Mouse (Mus musculus) erythroblast, adult 5-6 weeks (primary cell): Measurements from ENCODE around the gene Tprg. TPM values are rescaled to one million over a fixed set of nuclear protein-coding genes. Genes with fewer than 3 reads are reported as not detected.

Experiments used
- ATAC-seq: replicated peaks from 2 replicates; pipeline ENCODE4 v1.8.0; 2016; ENCODE audit warnings: moderate number of reproducible peaks, mild to moderate bottlenecking, moderate TSS enrichment, inconsistent platforms; ENCODE audit not compliant: poor library complexity, low FRiP score, severe bottlenecking
- total RNA-seq, 2 experiments: library from RNA; stranded (forward) in 1 of 2; stranded (reverse) in 1 of 2; fragments of 150-400 nt in 1 of 2; fragments of 200-764, 138-1000 nt in 1 of 2; gene quantifications; 2 replicates each; pipeline versions ENCODE4 v1.2.3 to v1.2.4; 2015 to 2017; ENCODE audit warnings: low replicate concordance in 2 of 2

The Tprg gene
- total RNA-seq (2015; ENCODE audit: low replicate concordance) (not detected in 2 replicates), total RNA-seq (2017; ENCODE audit: low replicate concordance) (not detected in 2 replicates)

DNA sequence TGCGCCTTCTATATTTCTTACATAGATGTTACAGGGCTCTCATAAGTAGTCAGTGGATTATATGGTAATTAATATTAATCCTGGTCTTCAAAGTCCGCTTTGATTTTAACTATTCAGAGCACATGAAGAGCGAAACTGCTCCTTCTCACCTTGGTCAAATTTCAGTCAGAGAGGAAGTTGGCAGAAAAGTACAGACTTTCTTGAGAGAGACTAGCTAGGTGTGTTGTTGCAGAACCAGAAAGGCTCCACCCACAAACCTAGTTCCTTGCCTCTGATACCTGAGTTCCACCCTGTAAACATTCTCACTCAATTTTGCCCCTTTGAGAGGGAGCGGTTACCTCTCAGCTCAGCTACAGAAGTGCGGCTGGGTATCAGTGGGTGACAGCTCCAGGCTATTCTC is at the start of gene Tprg:
TSS of gene Tprg (plus strand) at position 301 of the 400 bp plus-strand sequence.
- no peak for ATAC-seq

DNA sequence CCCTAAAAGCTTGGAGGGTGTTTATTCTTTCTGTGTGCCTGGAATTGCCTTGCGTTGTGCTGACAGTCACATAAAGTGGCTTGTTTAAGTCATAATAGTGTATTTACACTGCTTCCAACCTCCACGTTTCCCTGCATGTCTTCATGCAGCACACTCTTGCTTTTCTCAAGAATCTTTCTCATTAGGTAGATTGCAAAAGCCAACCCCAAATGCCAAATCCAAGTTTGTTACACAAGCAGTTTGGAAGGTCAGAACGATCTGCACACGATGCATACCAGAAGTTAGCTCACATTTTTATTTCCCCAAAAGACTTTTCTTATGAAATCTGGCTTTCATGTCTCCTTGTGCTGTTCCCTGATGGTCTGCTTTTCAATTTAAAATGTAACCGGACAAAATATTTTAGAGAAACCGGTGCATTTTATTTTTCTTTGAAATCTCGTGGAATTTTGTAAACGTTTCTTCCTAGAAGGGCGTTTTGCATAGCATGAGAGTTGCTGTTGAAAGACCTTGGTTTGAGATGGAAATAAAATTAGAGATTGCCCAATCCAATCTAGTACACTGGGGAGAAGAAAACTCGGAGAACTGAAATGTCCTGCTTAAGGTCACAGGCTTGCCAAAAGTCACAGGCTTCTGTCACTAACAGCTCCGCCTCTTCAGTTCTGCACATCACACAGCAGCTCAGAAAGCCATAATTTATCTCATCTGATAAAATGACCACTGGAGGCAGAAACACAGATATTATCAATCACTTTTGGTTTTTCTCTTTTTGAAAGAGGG is 48.2 kb upstream of the Tprg start:
- ATAC-seq, result no peak

DNA sequence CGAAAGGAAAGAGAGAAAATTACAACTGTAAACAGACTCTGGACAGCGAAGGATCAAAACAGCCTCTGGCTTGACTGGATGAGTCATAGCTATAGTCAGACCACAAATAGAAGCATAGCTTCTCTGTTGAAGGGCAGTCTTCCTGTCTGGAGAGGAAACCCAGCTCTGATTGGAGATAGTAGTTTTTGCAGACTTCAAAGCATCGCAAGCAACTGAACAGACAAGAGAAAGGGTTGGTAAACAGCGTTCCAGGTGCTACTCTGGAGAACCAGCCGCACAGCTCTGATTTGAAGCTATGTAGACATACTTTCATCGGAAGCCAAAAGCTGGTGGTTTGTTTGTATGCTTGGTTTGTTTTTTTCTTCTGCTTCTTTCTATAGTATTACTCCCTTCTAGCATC is 37.7 kb upstream of the Tprg start:
- ATAC-seq, result no peak

DNA sequence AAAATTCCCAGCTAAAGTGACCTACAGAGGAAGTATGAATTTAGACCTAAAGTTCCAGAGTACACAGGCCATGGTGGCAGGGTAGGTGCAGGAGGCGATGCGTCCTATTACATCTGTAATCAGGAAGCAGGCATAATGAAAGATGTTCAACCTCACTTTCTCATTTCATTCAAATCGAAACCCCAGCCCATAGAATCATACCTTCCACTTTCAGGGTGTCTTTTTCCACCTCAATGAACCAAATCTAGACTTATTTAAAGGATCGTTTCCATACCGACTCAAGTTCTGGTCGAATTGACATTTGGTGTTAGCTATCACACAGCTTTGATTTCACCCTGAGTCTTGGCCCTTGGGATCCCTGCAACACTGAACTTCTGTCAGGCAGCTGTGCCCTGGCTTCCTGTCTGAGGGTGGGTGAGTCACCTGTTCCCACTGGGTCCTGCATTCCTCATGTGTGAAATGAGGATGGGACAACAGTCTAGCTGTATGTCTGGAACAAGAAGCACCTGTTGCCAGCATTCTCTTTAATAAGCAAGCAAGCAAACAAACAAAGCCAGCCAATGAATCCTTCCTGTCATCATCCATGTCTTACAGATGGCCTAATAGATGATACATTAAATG is 36.4 kb upstream of the Tprg start:
- ATAC-seq, result no peak

DNA sequence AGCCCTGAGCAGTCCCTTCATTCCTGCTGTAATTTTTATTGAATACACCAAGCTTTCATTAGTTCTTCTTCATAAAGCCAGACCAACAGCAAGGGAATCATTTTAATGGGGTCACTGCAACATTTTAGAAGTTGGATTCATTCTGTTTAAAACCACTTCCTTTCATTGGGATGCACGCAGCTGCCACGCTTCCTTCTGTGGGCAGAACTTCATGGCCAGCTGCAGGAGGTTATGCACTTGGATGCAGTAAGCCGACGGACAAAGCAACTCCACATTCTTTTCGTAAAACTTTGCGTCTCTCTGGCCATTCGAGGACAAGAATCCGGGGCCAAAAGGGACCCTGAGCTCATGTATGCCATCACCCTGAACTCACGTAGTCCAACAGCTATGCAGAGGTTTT is 35.5 kb upstream of the Tprg start:
- ATAC-seq, result no peak

DNA sequence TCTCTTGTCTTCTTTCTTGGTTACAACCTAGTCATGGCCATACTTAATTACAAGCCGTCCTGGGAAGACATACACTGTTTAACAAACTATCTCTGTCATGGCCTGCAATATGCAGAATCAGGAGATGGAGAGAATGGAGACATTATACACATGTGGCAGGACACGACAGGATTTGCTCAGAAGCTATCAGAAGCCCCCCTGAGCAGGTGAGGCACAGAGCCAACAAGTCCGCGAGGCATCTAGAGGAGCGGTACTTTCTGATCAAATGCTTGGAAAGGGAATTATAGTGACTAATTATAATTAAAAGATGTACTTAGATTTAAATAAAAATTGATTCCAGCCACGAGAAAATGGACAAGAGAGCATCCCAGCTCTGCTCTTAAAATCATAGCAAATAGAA is 32.0 kb upstream of the Tprg start:
- no peak for ATAC-seq

DNA sequence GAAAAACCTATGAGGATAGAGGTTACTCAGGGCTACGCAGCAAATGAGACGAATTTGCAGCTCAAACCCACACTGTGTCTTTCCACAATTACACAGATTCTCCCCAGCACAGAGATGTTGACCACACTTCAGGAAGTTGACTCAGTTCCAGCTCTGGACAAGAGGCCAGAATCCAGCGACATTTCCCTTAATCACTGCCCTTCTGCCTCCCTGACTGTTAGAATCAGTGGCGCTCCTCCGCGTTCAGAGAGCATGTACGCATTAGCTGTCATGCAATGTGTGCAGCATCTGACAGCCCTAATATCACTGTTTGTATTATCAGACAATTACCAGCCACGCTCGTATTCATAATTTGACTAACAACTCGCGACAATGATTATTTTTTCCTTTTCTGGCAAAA is 31.4 kb upstream of the Tprg start:
- ATAC-seq, result no peak

DNA sequence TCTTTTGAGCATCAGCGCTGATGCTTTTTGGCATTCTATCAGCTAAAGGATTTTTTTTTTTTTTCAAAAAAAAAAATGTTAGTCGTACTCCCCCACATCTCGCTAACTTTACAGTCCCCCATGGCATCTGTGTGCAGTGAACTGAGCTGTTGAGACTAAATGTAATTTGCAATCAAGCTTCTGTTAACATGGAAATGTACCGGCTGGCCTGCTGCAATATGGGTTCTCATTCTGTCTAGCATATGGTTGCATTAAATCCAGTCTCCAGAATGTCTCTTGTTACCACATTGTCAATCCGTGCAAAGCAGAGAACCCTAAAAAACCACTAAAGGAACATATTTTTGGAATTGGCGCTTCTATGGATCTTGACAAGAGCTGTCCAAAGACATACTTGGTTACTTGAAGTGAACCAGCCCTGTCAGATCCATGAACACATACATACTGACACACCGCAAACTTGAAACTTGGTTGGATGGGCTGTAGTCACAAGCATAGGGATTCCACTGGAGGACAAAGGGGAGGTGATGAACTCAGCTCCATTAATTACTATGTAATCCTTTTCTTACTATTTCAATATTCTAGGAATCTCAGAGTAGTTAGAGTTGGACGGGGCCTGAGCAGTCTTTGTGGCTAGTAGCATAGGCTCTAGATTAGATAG is 30.9 kb upstream of the Tprg start:
- no peak for ATAC-seq

DNA sequence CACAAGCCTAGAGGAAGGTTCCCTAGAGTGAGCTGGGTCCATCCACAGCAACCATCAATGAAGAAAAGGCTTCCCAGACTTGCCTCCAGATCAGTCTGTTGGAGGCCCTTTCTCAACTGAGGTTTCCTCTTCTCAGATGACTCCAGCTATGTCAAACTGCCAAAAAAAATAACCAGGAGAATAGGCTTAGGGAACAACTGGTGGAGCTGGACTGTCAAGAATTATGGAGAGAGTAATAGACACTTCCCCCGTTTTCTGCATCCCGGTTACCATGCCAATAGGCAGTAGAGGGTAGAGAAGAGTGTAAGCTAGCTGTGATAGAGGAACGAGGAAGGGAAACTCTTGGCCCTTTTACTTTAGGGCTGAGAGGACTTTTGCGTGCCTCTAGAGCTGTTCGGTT is 24.3 kb upstream of the Tprg start:
- no peak for ATAC-seq

DNA sequence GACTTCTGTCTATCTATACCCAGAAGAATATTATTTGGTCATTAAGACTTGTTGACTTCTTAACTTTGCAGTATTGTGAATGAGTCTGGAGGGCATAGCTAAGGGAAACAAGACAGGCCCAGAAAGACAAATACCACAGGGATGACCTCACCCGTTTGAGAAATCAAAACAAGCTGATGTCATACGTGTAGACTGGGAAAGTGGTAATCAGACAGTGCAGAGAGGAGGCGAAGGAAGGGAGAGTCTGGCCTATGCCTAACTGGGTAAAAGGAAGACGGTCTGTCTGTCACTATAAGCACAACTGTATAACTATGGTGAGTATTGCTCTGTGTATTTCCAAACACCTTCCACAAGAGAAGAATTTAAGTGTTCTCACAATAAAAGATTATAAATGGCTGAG is 23.7 kb upstream of the Tprg start:
- no peak for ATAC-seq

DNA sequence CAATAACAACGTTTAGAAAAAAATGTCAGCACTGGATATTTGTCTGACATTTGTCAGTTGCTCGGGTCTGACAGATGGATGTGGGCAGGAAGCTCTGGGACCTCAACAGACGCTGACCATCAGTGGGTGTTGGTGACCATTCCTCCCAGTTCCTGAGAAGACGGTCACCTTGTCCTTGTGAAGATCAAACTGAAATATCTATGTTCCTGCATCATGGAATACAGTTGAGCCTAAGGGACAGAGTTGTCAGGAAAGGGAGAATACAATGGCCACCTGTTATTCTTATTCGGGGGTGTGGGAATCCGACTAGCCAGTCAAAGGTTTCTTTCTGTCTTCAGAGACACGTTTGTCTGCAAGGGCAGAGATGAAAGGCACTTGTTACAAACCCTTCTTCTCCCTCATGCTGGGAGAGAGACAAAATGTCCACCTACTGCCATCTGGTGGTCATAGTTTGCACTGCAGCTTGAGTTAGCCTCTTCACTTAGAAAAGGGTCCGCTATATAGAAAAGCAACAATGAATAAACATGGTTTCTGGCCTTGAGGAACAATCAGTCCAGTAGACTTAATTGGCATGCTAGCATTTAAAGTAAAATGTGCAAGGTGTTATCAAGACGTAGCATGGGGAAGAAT is 23.0 kb upstream of the Tprg start:
- ATAC-seq, result peak; percentile 72

DNA sequence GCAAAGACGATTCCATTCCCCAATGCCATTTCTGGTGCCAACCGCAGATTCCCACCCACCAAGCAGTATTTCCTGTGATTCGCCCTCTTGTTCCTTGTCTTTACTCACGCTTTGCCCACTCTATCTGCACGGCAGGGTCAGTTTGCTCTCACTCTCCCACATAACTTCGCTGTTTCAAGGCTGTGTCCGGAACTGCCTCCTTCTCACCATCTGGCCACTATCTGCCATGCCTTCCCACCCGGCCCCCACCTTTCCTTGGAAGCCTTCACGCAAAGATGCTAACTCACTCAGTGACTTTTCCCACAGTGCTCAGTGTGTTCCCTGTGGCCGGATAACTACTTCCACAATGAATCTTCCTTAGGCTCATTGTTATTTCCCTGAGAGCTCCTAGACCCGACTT is 21.4 kb upstream of the Tprg start:
- no peak for ATAC-seq

DNA sequence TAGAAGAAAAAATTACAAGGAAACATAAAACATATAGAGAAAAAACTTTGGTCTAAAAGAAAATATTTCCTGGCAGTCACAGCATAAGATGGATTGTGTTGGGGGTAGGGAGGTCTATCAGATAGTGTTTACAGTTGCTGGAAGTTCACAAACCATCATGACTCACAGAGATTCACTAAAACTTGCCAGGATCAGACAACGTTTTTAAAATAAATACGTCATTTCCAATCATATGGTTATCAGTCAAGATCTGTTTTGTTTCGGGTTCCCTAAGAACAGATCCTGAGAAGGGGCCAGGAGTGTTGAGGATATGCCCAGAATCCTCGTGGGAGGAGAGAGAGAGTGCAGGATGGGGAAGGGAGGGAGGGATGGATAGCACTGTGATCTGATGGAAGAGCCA is 18.3 kb upstream of the Tprg start:
- no peak for ATAC-seq

DNA sequence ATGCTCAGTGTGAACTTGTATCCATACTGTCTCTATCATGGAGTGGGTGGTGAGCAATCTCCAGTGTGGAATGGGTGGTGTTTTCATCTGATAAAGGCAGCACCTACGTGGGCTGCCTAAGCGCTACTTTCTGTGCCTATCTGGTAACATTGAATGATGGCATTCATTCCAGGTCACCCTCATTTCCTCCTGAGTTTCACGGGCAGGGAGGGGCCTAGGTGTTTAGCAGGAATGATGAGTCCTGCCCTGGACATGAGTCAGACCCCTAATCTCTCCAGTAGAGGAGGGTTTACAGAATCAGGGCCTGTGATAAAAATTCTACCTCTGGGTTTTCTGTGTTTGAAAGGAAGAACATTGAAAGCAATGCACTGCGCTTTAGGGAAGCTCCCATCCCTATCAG is 4.1 kb upstream of the Tprg start:
- no peak for ATAC-seq

DNA sequence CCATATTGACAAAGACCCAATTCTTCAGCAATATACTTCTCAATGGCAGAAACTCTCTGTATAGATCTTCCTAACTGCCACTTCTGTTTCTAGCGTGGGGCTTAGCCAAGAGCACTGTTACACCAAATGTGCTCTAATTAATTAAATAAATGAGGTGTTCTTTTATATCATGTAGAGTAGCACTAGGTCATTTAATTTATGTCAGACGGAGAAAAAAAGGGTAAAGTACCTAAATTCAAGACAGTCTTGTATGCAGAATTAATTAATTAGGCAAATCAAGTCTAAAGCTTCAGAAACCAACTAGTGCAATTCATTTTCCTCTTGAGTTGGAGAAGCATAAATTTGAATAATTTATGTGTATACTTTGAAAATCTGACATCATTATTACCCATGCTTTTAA is 7.1 kb downstream of the Tprg start:
- no peak for ATAC-seq

DNA sequence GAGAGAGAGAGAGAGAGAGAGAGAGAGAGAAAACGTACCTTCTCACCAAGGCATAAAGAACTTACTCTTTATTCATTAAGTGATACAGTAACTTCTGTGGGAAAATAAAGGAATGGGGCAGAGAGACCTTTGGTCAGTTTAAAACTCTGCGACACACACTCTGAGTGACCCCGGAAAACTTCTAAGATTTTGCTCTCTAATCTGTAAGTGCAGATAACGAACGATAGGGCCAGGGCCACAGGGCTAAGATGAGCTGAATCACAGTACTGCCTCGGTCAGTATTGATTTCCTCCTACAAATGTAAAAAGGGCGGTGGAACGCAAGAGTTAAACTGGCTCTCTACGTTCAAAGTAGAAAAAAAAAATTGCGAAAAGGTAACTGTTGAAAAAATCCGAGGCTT is 8.9 kb downstream of the Tprg start:
- ATAC-seq, result no peak

DNA sequence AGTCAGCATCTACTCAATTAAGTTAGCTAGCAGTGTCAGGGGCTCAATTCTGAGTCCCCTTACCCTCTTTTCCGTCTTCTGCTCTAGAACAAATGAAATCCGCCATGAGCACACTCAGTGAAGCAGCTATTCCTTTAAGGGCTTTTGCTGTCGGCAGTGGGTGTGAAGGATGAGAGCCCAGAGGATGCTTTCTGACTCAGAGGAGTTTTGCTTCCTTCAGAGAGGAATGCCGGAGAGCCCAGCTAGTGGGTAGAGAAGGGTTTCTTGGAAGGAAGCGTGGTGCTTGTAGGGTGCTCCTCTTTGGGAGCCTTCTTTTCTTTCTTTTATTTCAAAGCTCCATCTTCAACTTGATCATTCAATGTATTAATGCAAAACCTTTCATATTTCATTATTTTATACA is 10.1 kb downstream of the Tprg start:
- no peak for ATAC-seq

DNA sequence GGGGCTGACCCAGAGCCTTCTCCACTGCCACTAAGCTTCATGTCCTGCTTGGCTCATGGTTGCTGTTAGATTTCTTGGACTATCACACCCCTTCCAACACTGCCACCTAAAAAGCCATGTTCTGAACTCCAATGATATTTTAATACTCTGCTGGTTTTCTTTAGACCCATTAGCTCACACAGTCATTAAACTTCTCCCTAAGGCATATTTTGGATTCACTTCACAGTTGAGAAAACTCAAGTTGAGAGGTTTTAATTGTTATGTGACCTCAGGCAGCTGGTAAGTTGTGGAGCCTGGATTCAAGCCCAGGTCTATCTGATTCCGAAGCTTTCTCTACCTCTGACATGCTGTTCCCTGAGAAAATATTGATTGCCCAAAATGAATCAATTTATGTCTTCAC is 11.6 kb downstream of the Tprg start:
- no peak for ATAC-seq

DNA sequence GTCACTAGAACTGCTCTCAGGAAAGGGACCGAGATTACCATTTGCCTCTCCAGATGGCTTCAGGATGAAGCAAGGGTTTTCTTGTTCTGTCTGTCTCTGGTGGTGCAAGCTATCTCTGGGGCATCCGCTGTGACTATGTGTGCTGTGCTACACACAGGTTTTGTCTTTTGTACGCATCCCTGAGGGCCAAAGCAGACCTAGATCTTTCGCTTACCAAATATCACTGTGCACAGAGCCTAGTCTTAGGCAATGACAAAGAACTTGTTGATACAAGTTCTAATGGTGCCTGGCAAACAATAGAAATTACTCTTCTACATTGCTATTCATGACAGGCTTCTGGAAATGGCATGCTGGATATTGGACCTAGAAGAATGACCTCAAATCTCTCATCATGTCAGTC is 16.0 kb downstream of the Tprg start:
- no peak for ATAC-seq

DNA sequence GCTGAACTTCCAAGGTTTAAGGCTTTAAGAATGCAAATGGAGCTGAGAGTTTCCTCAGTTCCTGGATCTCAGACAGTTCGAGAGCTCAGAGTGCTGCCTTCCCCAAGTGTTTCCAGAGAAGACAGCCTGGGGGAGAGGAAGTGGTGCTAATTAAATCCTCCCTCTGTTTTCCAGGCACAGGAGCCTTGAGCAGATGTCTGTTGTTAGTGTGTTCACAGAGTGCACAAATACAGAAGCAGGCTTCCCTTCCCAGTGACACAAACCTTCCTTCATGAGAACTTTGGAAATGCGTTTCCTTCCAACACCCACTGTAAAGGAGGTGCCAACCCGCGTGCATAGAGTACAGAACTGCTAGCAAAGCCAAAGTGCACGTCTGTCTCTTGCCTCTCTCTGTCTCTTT is 27.4 kb downstream of the Tprg start:
- ATAC-seq, result no peak

DNA sequence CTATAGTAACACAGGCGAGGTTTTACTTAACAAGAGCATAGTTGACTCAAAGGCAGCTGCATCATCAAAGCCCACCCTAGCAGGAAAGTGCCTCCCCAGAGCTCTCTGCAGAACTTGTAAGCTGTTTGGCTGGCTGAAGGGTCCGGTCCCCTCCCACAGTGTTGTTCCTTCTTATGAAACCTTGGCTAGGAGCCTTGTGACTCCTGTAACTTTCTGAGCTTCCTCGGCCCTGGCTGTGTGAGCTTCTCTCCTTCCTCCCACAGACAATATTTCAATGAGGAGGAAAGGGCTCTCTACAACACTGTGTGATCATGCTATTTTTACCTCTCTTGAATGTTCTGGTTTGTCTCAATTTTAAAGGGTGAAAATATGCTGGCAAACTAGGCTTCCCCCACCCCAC is 28.5 kb downstream of the Tprg start:
- ATAC-seq, result no peak
